Mouse (Mus musculus): ENCODE results near the gene Slc20a1. TPM values are rescaled to one million over a fixed set of nuclear protein-coding genes. Genes with fewer than 3 reads are reported as not detected.

The Slc20a1 gene
- polyA plus RNA-seq, 1 experiment from 2014 or later: 48.3 TPM

DNA sequence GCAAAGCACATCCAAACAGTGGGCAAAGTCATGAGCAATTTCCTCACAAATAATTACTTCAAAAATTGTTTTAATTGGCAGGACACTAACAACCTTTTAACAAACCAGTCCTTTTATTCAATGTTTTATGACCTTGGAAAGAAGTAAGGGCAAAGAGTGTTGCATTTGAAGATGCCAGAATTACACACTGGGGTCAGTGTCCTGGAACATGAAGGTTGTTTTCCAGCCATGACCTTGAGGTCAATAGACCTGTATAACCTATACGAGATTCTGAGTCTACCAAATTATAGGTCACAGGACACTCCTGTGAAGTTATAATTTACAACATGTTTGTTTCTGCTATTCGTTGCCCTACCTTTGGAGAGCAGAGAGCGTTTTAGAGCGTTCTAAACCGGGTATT lies 1.4 kb upstream of the Slc20a1 start:
- peaks cover 33% of the 10 kb centered on the region for H3K4me1 ChIP-seq (replicated peaks)
- no peak overlapping the region for H3K9ac ChIP-seq
- peaks cover 10% of the 10 kb centered on the region for H3K36me3 ChIP-seq
- ATAC-seq (ENCODE audit: low FRiP score, low read depth): no peak
- no peaks in the 10 kb centered on the region for H3K9me3 ChIP-seq
- peak overlapping the region; percentile 97 for H3K4me3 ChIP-seq
- 71% methylated on average over 5 of the region's 5 CpGs for WGBS
- H3K27me3 ChIP-seq: no peaks in the 10 kb centered on the region
- H3K27ac ChIP-seq (replicated peaks): no peak overlapping the region
- H3K4me2 ChIP-seq: peak overlapping the region; percentile 80

- peak; percentile 0; the same call in 1 of the 2 replicates for ATAC-seq (ENCODE audit: low FRiP score, low read depth)
- peaks cover 15% of the 10 kb centered on the region for H3K36me3 ChIP-seq
- peak overlapping the region; percentile 70 for H3K9ac ChIP-seq
- 2% methylated on average over 32 of the region's 32 CpGs for WGBS
- peak overlapping the region; percentile 80 for H3K4me2 ChIP-seq
- peak overlapping the region; percentile 97 for H3K4me3 ChIP-seq
- no peaks in the 10 kb centered on the region for H3K9me3 ChIP-seq
- peaks cover 33% of the 10 kb centered on the region for H3K4me1 ChIP-seq (replicated peaks)
- H3K27me3 ChIP-seq: no peaks in the 10 kb centered on the region
- peak overlapping the region; percentile 96 for H3K27ac ChIP-seq (replicated peaks)
Measured at GRCm38 (mm10) chr2:129197843-129198435, 625 bp upstream of the Slc20a1 start.

GRCm38 (mm10) chr2:129199328-129200085 lies 943 bp downstream of the Slc20a1 start:
- Histone ChIP-seq H3K4me1 (replicated peaks) (peaks cover 33% of the 10 kb centered on the region), H3K4me3 (peak overlapping the region; percentile 97), H3K4me2 (peak overlapping the region; percentile 80), H3K36me3 (peaks cover 28% of the 10 kb centered on the region), H3K9ac (peak overlapping the region; percentile 91), H3K27me3 (no peaks in the 10 kb centered on the region), H3K27ac (replicated peaks) (peak overlapping the region; percentile 96), H3K9me3 (no peaks in the 10 kb centered on the region)
- ATAC-seq (ENCODE audit: low FRiP score, low read depth): no peak
- 9% methylated on average over 31 of the region's 31 CpGs for whole genome bisulfite sequencing

DNA sequence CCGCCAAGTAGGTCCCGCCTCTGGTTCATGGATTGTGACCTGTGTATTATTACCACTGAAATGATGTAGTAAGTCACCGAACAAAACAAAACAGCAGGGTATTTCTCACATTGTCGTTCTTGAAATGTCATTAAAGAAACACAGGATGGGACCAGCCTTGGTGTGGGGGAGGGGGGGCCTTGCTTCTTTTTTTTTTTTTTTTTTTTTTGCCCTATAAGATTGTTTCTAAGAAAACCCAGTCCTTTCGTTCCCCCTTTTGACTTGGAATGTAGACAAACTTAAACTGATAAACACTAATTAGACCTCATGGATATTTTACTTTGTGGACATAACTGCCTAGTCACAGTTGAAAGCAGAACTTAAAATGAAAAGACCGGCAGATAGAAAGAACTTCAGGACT lies 6.4 kb downstream of the Slc20a1 start:
- Histone ChIP-seq H3K9ac (no peak overlapping the region), H3K27ac (replicated peaks) (no peak overlapping the region), H3K36me3 (peaks cover 83% of the 10 kb centered on the region), H3K9me3 (no peaks in the 10 kb centered on the region), H3K4me3 (no peak overlapping the region), H3K4me1 (replicated peaks) (peaks cover 18% of the 10 kb centered on the region), H3K4me2 (no peak overlapping the region), H3K27me3 (no peaks in the 10 kb centered on the region)
- 83% methylated on average over 6 of the region's 6 CpGs for WGBS
- ATAC-seq (ENCODE audit: low FRiP score, low read depth): no peak

- Histone ChIP-seq H3K27ac (replicated peaks) (no peak overlapping the region), H3K9me3 (no peaks in the 10 kb centered on the region), H3K27me3 (no peaks in the 10 kb centered on the region), H3K36me3 (peaks cover 94% of the 10 kb centered on the region), H3K4me2 (no peak overlapping the region), H3K4me1 (replicated peaks) (no peaks in the 10 kb centered on the region; the same call in 1 of the 2 replicates), H3K4me3 (no peak overlapping the region), H3K9ac (no peak overlapping the region)
- no peak for ATAC-seq (ENCODE audit: low FRiP score, low read depth)
- 93% methylated on average over 8 of the region's 8 CpGs for WGBS
Measured at GRCm38 (mm10) chr2:129206824-129207223, 8.3 kb downstream of the Slc20a1 start.

DNA sequence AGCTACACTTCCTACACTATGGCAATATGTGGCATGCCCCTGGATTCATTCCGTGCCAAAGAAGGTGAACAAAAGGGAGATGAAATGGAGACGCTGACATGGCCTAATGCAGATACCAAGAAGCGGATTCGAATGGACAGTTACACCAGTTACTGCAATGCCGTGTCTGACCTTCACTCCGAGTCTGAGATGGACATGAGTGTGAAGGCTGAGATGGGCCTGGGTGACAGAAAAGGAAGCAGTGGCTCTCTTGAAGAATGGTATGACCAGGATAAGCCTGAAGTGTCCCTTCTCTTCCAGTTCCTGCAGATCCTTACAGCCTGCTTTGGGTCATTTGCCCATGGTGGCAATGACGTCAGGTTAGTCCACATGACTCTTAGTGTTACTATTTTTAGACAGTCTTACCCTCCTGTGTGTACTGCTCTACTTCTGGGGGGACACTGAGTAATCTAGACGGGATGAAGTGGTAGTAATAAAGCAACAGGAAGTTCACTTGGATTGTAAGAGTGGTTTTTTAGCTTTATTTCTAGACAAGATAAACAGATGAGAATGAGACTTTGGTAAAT lies 9.7 kb downstream of the Slc20a1 start:
- H3K9ac ChIP-seq: no peak overlapping the region
- H3K36me3 ChIP-seq: peaks cover 83% of the 10 kb centered on the region
- WGBS: 92% methylated on average over 8 of the region's 8 CpGs
- no peak for ATAC-seq (ENCODE audit: low FRiP score, low read depth)
- no peak overlapping the region for H3K27ac ChIP-seq (replicated peaks)
- no peaks in the 10 kb centered on the region for H3K4me1 ChIP-seq (replicated peaks)
- H3K27me3 ChIP-seq: no peaks in the 10 kb centered on the region
- H3K4me3 ChIP-seq: no peak overlapping the region
- H3K9me3 ChIP-seq: no peaks in the 10 kb centered on the region
- no peak overlapping the region for H3K4me2 ChIP-seq

DNA sequence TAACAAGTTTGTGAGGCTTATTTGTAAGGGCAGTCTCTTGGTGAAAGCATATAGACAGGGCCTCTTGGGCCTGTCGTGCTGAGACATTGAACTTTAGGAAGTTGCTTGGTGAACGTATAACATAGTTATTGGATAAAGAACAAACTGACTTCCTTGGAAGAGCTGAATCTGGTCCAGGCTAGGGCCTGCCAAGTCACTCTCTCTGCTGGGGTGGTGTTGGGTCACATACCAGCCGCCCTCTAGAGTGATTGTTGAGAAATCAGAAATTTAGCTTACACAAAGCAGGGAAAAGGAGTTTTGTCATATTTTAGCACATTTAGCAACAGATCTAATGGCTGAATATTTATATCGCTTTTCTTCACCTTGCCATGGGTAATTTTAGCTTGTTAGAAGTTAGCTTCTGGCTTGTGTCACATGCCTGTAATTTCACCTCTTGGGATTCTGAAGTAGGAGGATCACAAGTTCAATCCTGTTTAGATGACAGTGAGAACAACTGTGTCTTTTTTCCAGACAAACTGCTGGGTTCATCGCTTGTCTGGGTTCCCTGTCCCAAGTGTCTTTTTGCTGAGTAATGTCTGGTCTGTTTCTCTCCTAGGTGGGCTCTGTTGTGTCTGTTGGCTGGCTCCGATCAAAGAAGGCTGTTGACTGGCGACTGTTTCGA lies 11.7 kb downstream of the Slc20a1 start:
- Histone ChIP-seq H3K27ac (replicated peaks) (no peak overlapping the region), H3K4me2 (no peak overlapping the region), H3K4me1 (replicated peaks) (no peaks in the 10 kb centered on the region), H3K4me3 (no peak overlapping the region), H3K27me3 (no peaks in the 10 kb centered on the region), H3K36me3 (peaks cover 65% of the 10 kb centered on the region), H3K9ac (no peak overlapping the region), H3K9me3 (no peaks in the 10 kb centered on the region)
- ATAC-seq (ENCODE audit: low FRiP score, low read depth): no peak
- WGBS: 91% methylated on average over 8 of the region's 8 CpGs

GRCm38 (mm10) chr2:129211255-129211654 lies 12.7 kb downstream of the Slc20a1 start:
- no peak overlapping the region for H3K4me3 ChIP-seq
- 0 out of 2 replicates have a peak overlapping the region, but pooled peaks have one; percentile 12 for H3K27ac ChIP-seq (replicated peaks)
- no peak overlapping the region for H3K4me2 ChIP-seq
- WGBS: 75% methylated on average over 4 of the region's 4 CpGs
- H3K9me3 ChIP-seq: no peaks in the 10 kb centered on the region
- ATAC-seq (ENCODE audit: low FRiP score, low read depth): no peak
- H3K27me3 ChIP-seq: no peaks in the 10 kb centered on the region
- H3K4me1 ChIP-seq (replicated peaks): no peaks in the 10 kb centered on the region
- peaks cover 54% of the 10 kb centered on the region for H3K36me3 ChIP-seq
- no peak overlapping the region for H3K9ac ChIP-seq

DNA sequence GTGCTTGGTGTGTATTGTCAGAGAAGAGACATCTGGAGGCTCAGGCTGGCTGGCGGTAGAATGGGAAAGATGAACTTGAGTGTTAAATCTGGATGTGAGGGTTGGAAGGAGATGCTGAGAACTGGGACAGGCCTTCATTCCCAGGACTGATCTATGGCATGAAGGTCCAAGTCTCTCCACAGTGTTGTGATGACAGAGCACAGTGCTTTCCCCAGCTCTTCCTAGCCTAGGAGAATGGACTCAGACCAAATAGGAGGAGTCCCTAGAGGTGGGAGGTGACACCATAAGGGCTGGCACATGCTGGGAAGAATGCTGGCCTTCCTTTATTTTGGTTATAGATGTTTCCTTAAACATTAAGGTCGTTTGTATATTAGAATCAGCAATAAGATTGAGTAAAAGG lies 13.4 kb downstream of the Slc20a1 start:
- no peaks in the 10 kb centered on the region for H3K9me3 ChIP-seq
- WGBS: 83% methylated on average over 2 of the region's 2 CpGs
- H3K27ac ChIP-seq (replicated peaks): 0 out of 2 replicates have a peak overlapping the region, but pooled peaks have one; percentile 12
- no peaks in the 10 kb centered on the region for H3K27me3 ChIP-seq
- H3K36me3 ChIP-seq: peaks cover 48% of the 10 kb centered on the region
- no peak overlapping the region for H3K4me2 ChIP-seq
- no peak overlapping the region for H3K9ac ChIP-seq
- ATAC-seq (ENCODE audit: low FRiP score, low read depth): no peak
- no peak overlapping the region for H3K4me3 ChIP-seq
- no peaks in the 10 kb centered on the region for H3K4me1 ChIP-seq (replicated peaks)

DNA sequence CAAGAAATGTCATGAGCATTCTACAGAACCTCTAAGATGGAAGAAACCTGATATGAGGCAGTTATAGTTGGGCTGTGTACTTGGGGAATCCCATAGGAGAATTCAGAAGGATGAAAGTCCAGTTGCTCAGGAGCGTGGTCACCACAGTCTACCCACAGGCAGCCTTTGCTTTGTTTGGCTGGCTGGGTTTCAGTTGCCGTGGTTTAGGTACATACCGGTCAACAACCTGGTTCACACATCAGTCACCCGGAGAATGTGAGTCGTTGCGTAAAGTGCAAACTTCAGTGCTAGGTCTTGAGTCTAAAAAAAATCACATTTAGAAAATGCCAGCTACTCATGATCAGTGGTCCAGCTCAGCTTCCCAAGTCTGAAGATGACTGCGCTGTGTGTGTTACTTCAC lies 14.0 kb downstream of the Slc20a1 start:
- no peak overlapping the region for H3K27ac ChIP-seq (replicated peaks)
- no peak overlapping the region for H3K4me3 ChIP-seq
- H3K27me3 ChIP-seq: no peaks in the 10 kb centered on the region
- ATAC-seq (ENCODE audit: low FRiP score, low read depth): no peak
- no peak overlapping the region for H3K9ac ChIP-seq
- 92% methylated on average over 7 of the region's 7 CpGs for WGBS
- H3K4me2 ChIP-seq: no peak overlapping the region
- peaks cover 42% of the 10 kb centered on the region for H3K36me3 ChIP-seq
- H3K4me1 ChIP-seq (replicated peaks): no peaks in the 10 kb centered on the region
- no peaks in the 10 kb centered on the region for H3K9me3 ChIP-seq

DNA sequence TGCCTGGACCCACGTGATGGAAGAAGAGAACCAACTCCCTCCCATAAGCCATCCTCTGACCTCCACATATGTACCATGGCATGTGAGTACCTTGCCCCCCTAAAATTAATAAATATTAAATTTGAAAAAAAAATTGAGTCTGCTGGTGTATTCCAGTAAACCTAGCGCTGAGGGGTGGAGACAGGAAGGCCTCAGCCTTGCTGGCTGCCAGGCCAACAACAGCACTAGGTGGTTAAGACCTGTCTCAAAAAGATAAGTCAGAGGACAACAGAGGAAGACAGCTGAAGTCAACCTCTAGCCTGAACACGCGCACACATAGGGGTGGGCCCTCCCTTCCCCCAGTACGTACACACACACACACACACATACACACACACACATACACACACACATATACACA lies 16.2 kb downstream of the Slc20a1 start:
- Histone ChIP-seq H3K4me2 (no peak overlapping the region), H3K4me3 (no peak overlapping the region), H3K9me3 (no peaks in the 10 kb centered on the region), H3K36me3 (peaks cover 20% of the 10 kb centered on the region), H3K27ac (replicated peaks) (no peak overlapping the region), H3K4me1 (replicated peaks) (no peaks in the 10 kb centered on the region), H3K9ac (no peak overlapping the region), H3K27me3 (no peaks in the 10 kb centered on the region)
- 88% methylated on average over 5 of the region's 5 CpGs for whole genome bisulfite sequencing
- no peak for ATAC-seq (ENCODE audit: low FRiP score, low read depth)

DNA sequence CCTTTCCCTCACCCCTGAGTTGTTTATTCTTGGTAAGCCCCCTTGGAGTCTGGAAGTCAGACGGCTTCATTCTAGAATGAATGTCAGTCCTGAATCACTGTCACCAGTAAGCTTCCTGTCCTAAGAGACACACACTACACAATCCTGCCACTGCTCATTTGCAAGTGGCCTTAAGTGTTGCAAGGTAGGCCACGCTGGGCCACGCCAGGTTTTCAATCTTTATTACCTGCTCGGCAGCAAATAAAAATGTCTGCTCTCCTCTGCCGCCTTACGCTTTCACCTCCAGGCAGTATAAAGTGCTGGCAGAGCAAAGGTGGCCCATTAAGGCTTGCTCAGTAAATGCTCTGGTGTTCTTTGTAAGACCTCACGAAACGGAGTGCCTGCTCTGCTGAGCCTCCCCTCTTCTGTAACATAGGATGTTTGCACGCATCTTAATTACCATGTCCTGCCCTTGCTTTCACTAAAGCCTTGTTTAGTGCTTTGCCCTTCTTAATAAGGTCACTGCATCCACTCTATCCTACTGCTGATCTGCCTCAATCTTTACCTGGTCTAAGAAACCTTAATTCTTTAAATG lies 19.1 kb downstream of the Slc20a1 start:
- ATAC-seq (ENCODE audit: low FRiP score, low read depth): no peak
- H3K4me3 ChIP-seq: no peak overlapping the region
- no peaks in the 10 kb centered on the region for H3K36me3 ChIP-seq
- no peaks in the 10 kb centered on the region for H3K9me3 ChIP-seq
- H3K27ac ChIP-seq (replicated peaks): no peak overlapping the region
- H3K9ac ChIP-seq: no peak overlapping the region
- no peak overlapping the region for H3K4me2 ChIP-seq
- H3K27me3 ChIP-seq: no peaks in the 10 kb centered on the region
- 68% methylated on average over 9 of the region's 9 CpGs for WGBS
- no peaks in the 10 kb centered on the region for H3K4me1 ChIP-seq (replicated peaks)
